In the genomic region with DNA sequence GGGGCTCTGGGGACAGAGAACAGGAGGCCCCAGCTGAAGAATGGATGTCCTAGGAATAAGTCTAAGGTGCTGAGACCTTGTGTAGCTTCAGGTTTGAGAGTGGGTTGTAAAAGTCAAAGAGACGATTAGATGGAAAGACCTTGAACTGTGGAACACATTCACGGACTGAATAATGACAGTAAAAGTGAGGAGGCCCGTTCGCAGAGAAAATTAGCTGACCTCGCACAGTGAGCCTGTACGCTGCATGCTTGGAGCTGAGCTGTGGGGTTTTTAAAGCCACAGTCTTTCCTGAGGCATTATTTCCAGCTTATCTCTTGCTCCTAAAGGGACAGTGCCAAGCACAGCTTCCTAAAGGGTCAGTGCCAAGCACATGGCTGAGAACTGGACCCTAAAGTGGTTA, we compare ENCODE assay signal across 13 mouse cellular contexts.
A peak's percentile ranks its signal among the peaks of the same experiment; 100 is the strongest.
DNase-seq lines count a peak whose midpoint lies in the region; ATAC-seq lines count a peak whose summit lies in the region.
"Had no signal": no experiment of that assay in that cellular context is flagged by ENCODE, and none has a peak within 500 bp of the region (broad histone marks: within the 10 kb centered on the region; RNA-seq: fewer than 3 reads in every experiment).

No protein-coding gene starts in this region.

- H3K9me3 ChIP-seq in heart, embryonic 11.5 days (replicated peaks; ENCODE audit: control insufficient read depth, low read length): peaks cover 3% of the 10 kb centered on the region
- no peaks in the 10 kb centered on the region for H3K9me3 ChIP-seq in midbrain, embryonic 16.5 days (replicated peaks; ENCODE audit: control insufficient read depth, low read length, poor library complexity, severe bottlenecking)
- H3K9me3 ChIP-seq in midbrain, embryonic 10.5 days (replicated peaks): peaks cover 6% of the 10 kb centered on the region; the same call in 1 of the 2 replicates
- H3K9me3 ChIP-seq in limb, embryonic 10.5 days (replicated peaks): no peaks in the 10 kb centered on the region

- 74% methylated on average over 6 of the region's 6 CpGs for WGBS in heart, embryonic 11.5 days (ENCODE audit: insufficient replicate concordance)
- WGBS in midbrain, embryonic 16.5 days: 74% methylated on average over 6 of the region's 6 CpGs
- 92% methylated on average over 6 of the region's 6 CpGs for WGBS in midbrain, embryonic 10.5 days
- WGBS in limb, embryonic 10.5 days: 81% methylated on average over 6 of the region's 6 CpGs

- H3K36me3 ChIP-seq in heart, embryonic 11.5 days (ENCODE audit: control insufficient read depth, insufficient read depth, low read length): no peaks in the 10 kb centered on the region
- H3K36me3 ChIP-seq in midbrain, embryonic 16.5 days (ENCODE audit: control insufficient read depth, insufficient read depth, low read length): no peaks in the 10 kb centered on the region
- H3K36me3 ChIP-seq in midbrain, embryonic 10.5 days: no peaks in the 10 kb centered on the region
- H3K36me3 ChIP-seq in limb, embryonic 10.5 days: peaks cover 22% of the 10 kb centered on the region

- intact Hi-C loops in heart, postnatal 10 days (cut with DNase I): no loop called here

- no peaks in the 10 kb centered on the region for H3K27me3 ChIP-seq in heart, embryonic 11.5 days (ENCODE audit: control insufficient read depth, insufficient read depth, low read length)
- H3K27me3 ChIP-seq in midbrain, embryonic 16.5 days (ENCODE audit: control insufficient read depth, insufficient read depth, low read depth, low read length): no peaks in the 10 kb centered on the region
- no peaks in the 10 kb centered on the region for H3K27me3 ChIP-seq in midbrain, embryonic 10.5 days (ENCODE audit: low read depth, poor library complexity, severe bottlenecking)
- H3K27me3 ChIP-seq in limb, embryonic 10.5 days (ENCODE audit: low read depth, poor library complexity, severe bottlenecking): no peaks in the 10 kb centered on the region

- peaks cover 30% of the 10 kb centered on the region for H3K4me1 ChIP-seq in heart, embryonic 11.5 days (ENCODE audit: control insufficient read depth, insufficient read depth, low read length)
- H3K4me1 ChIP-seq in midbrain, embryonic 16.5 days (ENCODE audit: control insufficient read depth, insufficient read depth, low read length): peaks cover 19% of the 10 kb centered on the region
- H3K4me1 ChIP-seq in midbrain, embryonic 10.5 days: peaks cover 16% of the 10 kb centered on the region
- peaks cover 30% of the 10 kb centered on the region for H3K4me1 ChIP-seq in limb, embryonic 10.5 days

- no peak overlapping the region for H3K27ac ChIP-seq in heart, embryonic 11.5 days (ENCODE audit: low read depth, low read length)
- H3K27ac ChIP-seq in midbrain, embryonic 16.5 days (ENCODE audit: low read length): peak overlapping the region; percentile 37; the same call in 1 of the 2 replicates
- H3K27ac ChIP-seq in midbrain, embryonic 10.5 days (replicated peaks): no peak overlapping the region
- peak overlapping the region; percentile 19; the same call in 1 of the 2 replicates for H3K27ac ChIP-seq in limb, embryonic 10.5 days

- DNase-seq in heart, postnatal 10 days: no peak
- DNase-seq in midbrain, embryonic 10.5 days (ENCODE audit: low spot score): no peak
- no peak for DNase-seq in limb, embryonic 10.5 days (ENCODE audit: low spot score)
- no peak for DNase-seq in yolk sac, embryonic 10.5 days (ENCODE audit: low spot score)
- DNase-seq in adrenal gland, postnatal 10 days: no peak
- DNase-seq: cerebellum, adult 2 months; embryo, embryonic 11 days; gastrocnemius, postnatal 14 days; lung, postnatal 4 days; midbrain, embryonic 14.5 days; thymus, postnatal 25 days had no signal

- H3K9ac ChIP-seq in heart, embryonic 11.5 days (ENCODE audit: low read depth, low read length): 0 out of 2 replicates have a peak overlapping the region, but pooled peaks have one; percentile 16
- H3K9ac ChIP-seq in midbrain, embryonic 16.5 days (ENCODE audit: low read depth, low read length): no peak overlapping the region

- H3K4me2 ChIP-seq in heart, embryonic 11.5 days: no peak overlapping the region
- H3K4me2 ChIP-seq in midbrain, embryonic 16.5 days (ENCODE audit: low read length): no peak overlapping the region

- H3K4me3 ChIP-seq in heart, embryonic 11.5 days (ENCODE audit: low read depth, low read length): no peak overlapping the region
- no peak overlapping the region for H3K4me3 ChIP-seq in midbrain, embryonic 16.5 days (ENCODE audit: low read depth, low read length)
- H3K4me3 ChIP-seq in midbrain, embryonic 10.5 days: no peak overlapping the region
- H3K4me3 ChIP-seq in limb, embryonic 10.5 days: no peak overlapping the region

- ATAC-seq in heart, embryonic 11.5 days (replicated peaks; ENCODE audit: insufficient number of reproducible peaks, low FRiP score, low TSS enrichment): no peak
- ATAC-seq in midbrain, embryonic 16.5 days: no peak

Comparison
In these comparisons a context has a peak if more than half of its experiments do, and no peak if none do; other contexts are left out.
1. H3K27ac ChIP-seq: peak in midbrain, embryonic 16.5 days (single experiment) and limb, embryonic 10.5 days (single experiment); none in heart, embryonic 11.5 days (single experiment) and midbrain, embryonic 10.5 days (single experiment).